Mouse (Mus musculus) MEL (cell line): ENCODE measurements around the gene Rbak.

ENCODE experiments used
- CHD1 ChIP-seq: IDR thresholded peaks from 2 replicates; pipeline ENCODE4 v1.6.1; 2012; ENCODE audit warnings: low read depth, mild to moderate bottlenecking, inconsistent platforms, low read length, improper control_type of control experiment
- CTCF ChIP-seq, 3 experiments: IDR thresholded peaks in 2 of 3; conservative IDR thresholded peaks in 1 of 3; 2 replicates each; pipeline ENCODE4 v1.5.1; 2011 to 2012; ENCODE audit warnings: low read length in 3 of 3, low read depth in 2 of 3, mild to moderate bottlenecking in 2 of 3, improper control_type of control experiment in 1 of 3, inconsistent platforms in 1 of 3, mixed read lengths in 1 of 3, moderate library complexity in 1 of 3; ENCODE audit not compliant: control insufficient read depth in 1 of 3, insufficient read depth in 1 of 3, poor library complexity in 1 of 3, severe bottlenecking in 1 of 3
- E2F4 ChIP-seq: IDR thresholded peaks from 2 replicates; pipeline ENCODE4 v1.6.1; 2011; ENCODE audit warnings: low read depth, low read length, improper control_type of control experiment, borderline replicate concordance
- POLR2A ChIP-seq, 2 experiments: IDR thresholded peaks; 2 replicates each; pipeline ENCODE4 v1.6.1; 2011 to 2012; ENCODE audit warnings: low read length in 2 of 2, mild to moderate bottlenecking in 2 of 2, control low read depth in 1 of 2, improper control_type of control experiment in 1 of 2, low read depth in 1 of 2, moderate library complexity in 1 of 2; ENCODE audit not compliant: control insufficient read depth in 1 of 2, insufficient read depth in 1 of 2, poor library complexity in 1 of 2
- TBP ChIP-seq: IDR thresholded peaks from 2 replicates; pipeline ENCODE4 v1.8.0; 2011; ENCODE audit warnings: low read depth, low read length, improper control_type of control experiment
- ZKSCAN1 ChIP-seq: IDR thresholded peaks from 2 replicates; pipeline ENCODE4 v1.6.1; 2012; ENCODE audit warnings: low read depth, mild to moderate bottlenecking, inconsistent platforms, low read length, improper control_type of control experiment, moderate library complexity
- ZMIZ1 ChIP-seq: IDR thresholded peaks from 2 replicates; pipeline ENCODE4 v1.6.1; 2012; ENCODE audit warnings: low read depth, mild to moderate bottlenecking, inconsistent platforms, low read length, improper control_type of control experiment, moderate library complexity

- TF ChIP-seq CTCF (IDR thresholded peaks at IDR 0.05 in 2 of 3, conservative IDR thresholded peaks at IDR 0.05 in 1 of 3; ENCODE audit: control insufficient read depth in 1 of 3, insufficient read depth in 1 of 3, low read depth in 2 of 3, low read length in 3 of 3, poor library complexity in 1 of 3, severe bottlenecking in 1 of 3) (no peak), ZMIZ1 (no peak), ZKSCAN1 (no peak), CHD1 (no peak), POLR2A (IDR thresholded peaks at IDR 0.05; ENCODE audit: control insufficient read depth in 1 of 2, insufficient read depth in 1 of 2, low read depth in 1 of 2, low read length in 2 of 2, poor library complexity in 1 of 2) (no peak), TBP (no peak), E2F4 (no peak)
Measured at GRCm38 (mm10) chr5:143126908-143127307, 53.7 kb downstream of the Rbak start.
